ENCODE assay signal across 11 mouse cellular contexts in the genomic region with DNA sequence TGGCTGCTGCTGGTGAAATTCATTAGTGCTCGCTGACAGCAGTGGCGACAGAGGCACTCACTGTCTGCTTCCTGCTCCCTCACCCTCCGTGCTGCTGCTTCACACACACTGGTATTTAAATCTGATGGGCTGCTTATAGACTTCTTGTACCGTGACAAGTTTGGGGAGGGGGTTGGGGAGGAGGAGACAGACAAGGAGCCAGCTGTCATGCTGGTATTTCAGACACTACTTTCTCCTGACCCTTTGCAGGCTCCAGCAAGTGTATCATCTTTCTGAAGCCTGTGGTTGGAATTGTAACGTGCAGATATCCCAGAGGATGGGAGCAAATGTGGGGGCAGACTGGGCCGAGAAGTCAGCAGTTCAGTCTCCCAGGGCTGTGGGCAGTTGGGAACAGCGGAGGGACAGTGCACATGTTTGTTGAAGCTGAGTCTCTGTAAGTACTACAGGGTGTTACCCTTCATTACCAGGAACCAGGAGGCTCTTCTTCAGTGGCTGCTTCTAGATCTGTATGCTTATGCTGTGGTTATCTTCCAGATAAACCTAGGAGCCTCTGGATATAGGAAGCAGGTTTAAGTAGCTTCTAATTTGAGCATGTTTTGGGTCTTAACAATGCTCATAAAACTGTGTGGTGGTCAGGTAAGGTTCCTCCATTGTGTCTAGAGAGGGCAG. TPM values are rescaled to one million over a fixed set of nuclear protein-coding genes. Genes with fewer than 3 reads are reported as not detected.
DNase-seq lines count a peak whose midpoint lies in the region; ATAC-seq and TF ChIP-seq lines count a peak whose summit lies in the region.
"Had no signal": no experiment of that assay in that cellular context is flagged by ENCODE, and none has a peak within 500 bp of the region (broad histone marks: within the 10 kb centered on the region; RNA-seq: fewer than 3 reads in every experiment).

No protein-coding gene starts in this region.

- peaks cover 2% of the 10 kb centered on the region; the same call in 1 of the 2 replicates for H3K4me1 ChIP-seq in forebrain, postnatal 0 days (ENCODE audit: insufficient read depth)
- no peaks in the 10 kb centered on the region for H3K4me1 ChIP-seq in forebrain, embryonic 11.5 days (replicated peaks; ENCODE audit: control insufficient read depth, insufficient read depth, low read length)
- H3K4me1 ChIP-seq in kidney, embryonic 15.5 days, result peaks cover 40% of the 10 kb centered on the region
- H3K4me1 ChIP-seq in limb, embryonic 11.5 days (ENCODE audit: control insufficient read depth, insufficient read depth, low read length), result peaks cover 50% of the 10 kb centered on the region
- H3K4me1 ChIP-seq: lung, embryonic 15.5 days had no signal

- H3K27ac ChIP-seq in forebrain, postnatal 0 days (ENCODE audit: low read depth, low read length), result no peak overlapping the region
- H3K27ac ChIP-seq in forebrain, embryonic 11.5 days (ENCODE audit: low read depth, low read length), result no peak overlapping the region
- H3K27ac ChIP-seq in kidney, embryonic 15.5 days, result no peak overlapping the region
- H3K27ac ChIP-seq in limb, embryonic 11.5 days (replicated peaks; ENCODE audit: low read depth, low read length), result peak overlapping the region; percentile 5; the same call in 1 of the 2 replicates
- H3K27ac ChIP-seq: lung, embryonic 15.5 days had no signal

- H3K36me3 ChIP-seq in forebrain, postnatal 0 days (ENCODE audit: insufficient read depth), result peaks cover 23% of the 10 kb centered on the region; the same call in 1 of the 2 replicates
- no peaks in the 10 kb centered on the region for H3K36me3 ChIP-seq in forebrain, embryonic 11.5 days (ENCODE audit: control insufficient read depth, insufficient read depth, low read length)
- H3K36me3 ChIP-seq in kidney, embryonic 15.5 days, result peaks cover 46% of the 10 kb centered on the region
- H3K36me3 ChIP-seq in limb, embryonic 11.5 days (ENCODE audit: control insufficient read depth, insufficient read depth, low read length), result peaks cover 3% of the 10 kb centered on the region; the same call in 1 of the 2 replicates

- H3K4me3 ChIP-seq in forebrain, postnatal 0 days (ENCODE audit: low read depth, low read length), result no peak overlapping the region
- no peak overlapping the region for H3K4me3 ChIP-seq in forebrain, embryonic 11.5 days (ENCODE audit: low read depth, low read length)
- no peak overlapping the region for H3K4me3 ChIP-seq in kidney, embryonic 15.5 days (replicated peaks)
- no peak overlapping the region for H3K4me3 ChIP-seq in limb, embryonic 11.5 days (ENCODE audit: low read depth, low read length)
- H3K4me3 ChIP-seq: lung, embryonic 15.5 days had no signal

- no peaks in the 10 kb centered on the region for H3K9me3 ChIP-seq in forebrain, postnatal 0 days (ENCODE audit: low read length)
- no peaks in the 10 kb centered on the region for H3K9me3 ChIP-seq in forebrain, embryonic 11.5 days (ENCODE audit: control insufficient read depth, low read length)
- no peaks in the 10 kb centered on the region for H3K9me3 ChIP-seq in kidney, embryonic 15.5 days (replicated peaks)
- no peaks in the 10 kb centered on the region for H3K9me3 ChIP-seq in limb, embryonic 11.5 days (ENCODE audit: control insufficient read depth, low read length)
- H3K9me3 ChIP-seq: lung, embryonic 15.5 days had no signal

- H3K27me3 ChIP-seq in forebrain, postnatal 0 days (ENCODE audit: insufficient read depth, low read length), result no peaks in the 10 kb centered on the region
- no peaks in the 10 kb centered on the region for H3K27me3 ChIP-seq in forebrain, embryonic 11.5 days (ENCODE audit: control insufficient read depth, insufficient read depth, low read length)
- no peaks in the 10 kb centered on the region for H3K27me3 ChIP-seq in kidney, embryonic 15.5 days
- H3K27me3 ChIP-seq in limb, embryonic 11.5 days (ENCODE audit: control insufficient read depth, insufficient read depth, low read length), result no peaks in the 10 kb centered on the region
- H3K27me3 ChIP-seq: lung, embryonic 15.5 days had no signal

- no peak overlapping the region for H3K9ac ChIP-seq in forebrain, postnatal 0 days
- no peak overlapping the region for H3K9ac ChIP-seq in forebrain, embryonic 11.5 days (ENCODE audit: low read length)
- no peak overlapping the region for H3K9ac ChIP-seq in kidney, embryonic 15.5 days
- no peak overlapping the region for H3K9ac ChIP-seq in limb, embryonic 11.5 days (ENCODE audit: low read length)
- H3K9ac ChIP-seq: lung, embryonic 15.5 days had no signal

- no peak overlapping the region for H3K4me2 ChIP-seq in forebrain, postnatal 0 days (ENCODE audit: low read depth)
- H3K4me2 ChIP-seq in forebrain, embryonic 11.5 days (ENCODE audit: low read depth, low read length, severe bottlenecking), result no peak overlapping the region
- H3K4me2 ChIP-seq in kidney, embryonic 15.5 days, result no peak overlapping the region
- no peak overlapping the region for H3K4me2 ChIP-seq in limb, embryonic 11.5 days (ENCODE audit: low read depth, severe bottlenecking)
- H3K4me2 ChIP-seq: lung, embryonic 15.5 days had no signal

- no peak for TF ChIP-seq CTCF in forebrain, postnatal 0 days (IDR thresholded peaks at IDR 0.05; ENCODE audit: low read depth)

- WGBS in forebrain, postnatal 0 days, result 74% methylated on average over 7 of the region's 7 CpGs
- WGBS in forebrain, embryonic 11.5 days, result 79% methylated on average over 7 of the region's 7 CpGs
- 34% methylated on average over 7 of the region's 7 CpGs for WGBS in kidney, embryonic 15.5 days
- 40% methylated on average over 7 of the region's 7 CpGs for WGBS in limb, embryonic 11.5 days

- DNase-seq in forebrain, postnatal 0 days, result no peak
- DNase-seq in forebrain, embryonic 11.5 days (ENCODE audit: low spot score), result no peak
- no peak for DNase-seq in kidney, postnatal 36 days
- peak; percentile 51 for DNase-seq in brain, adult 2 months (ENCODE audit: low read depth, low spot score)
- DNase-seq in limb, embryonic 11.5 days (ENCODE audit: low spot score), result peak; percentile 48
- DNase-seq in spleen, adult 12 weeks (ENCODE audit: low spot score), result no peak
- DNase-seq: cerebellum, adult 11 months; retina, postnatal 1 day had no signal

- ATAC-seq in forebrain, postnatal 0 days, result peak; percentile 67
- ATAC-seq in forebrain, embryonic 11.5 days (replicated peaks; ENCODE audit: low FRiP score), result no peak
- peak; percentile 44 for ATAC-seq in kidney, embryonic 15.5 days (replicated peaks; ENCODE audit: low FRiP score)
- ATAC-seq in limb, embryonic 11.5 days (ENCODE audit: insufficient number of reproducible peaks, low FRiP score, low TSS enrichment, low read depth), result peak; percentile 19; the same call in 1 of the 2 replicates
- ATAC-seq in inflammation-experienced regulatory T-cells, adult 6 months, result no peak

RNA-seq across cellular contexts. Expression of a gene that starts 59.3 kb away (rescaled TPM):
- 269 and 276 TPM in 2 replicates for total RNA-seq in forebrain, postnatal 0 days (2014; rRNA removed)
- 379 and 380 TPM in 2 replicates for polyA plus RNA-seq in forebrain, postnatal 0 days (2015; fragmentation: Nextera tagmentation; extraction: Ambion mirVana)
- 146 TPM in 2 replicates for polyA plus RNA-seq in forebrain, embryonic 11.5 days (2014; fragmentation: Nextera tagmentation; extraction: Ambion mirVana)
- 146 and 149 TPM in 2 replicates for polyA plus RNA-seq in kidney, embryonic 15.5 days (2015; fragmentation: Nextera tagmentation; extraction: Ambion mirVana)
- 140 and 151 TPM in 2 replicates for polyA plus RNA-seq in limb, embryonic 11.5 days (2014; fragmentation: Nextera tagmentation; extraction: Ambion mirVana)
- polyA plus RNA-seq in inflammation-experienced regulatory T-cells, adult 6 months (2017; shearing (Covaris generic)), result 10 to 100 TPM; 37.3 to 65.3 (median 61.9) TPM

Comparison
In these comparisons a context has a peak if more than half of its experiments do, and no peak if none do; other contexts are left out.
1. ATAC-seq: peak in forebrain, postnatal 0 days (single experiment), kidney, embryonic 15.5 days (single experiment) and limb, embryonic 11.5 days (single experiment); none in forebrain, embryonic 11.5 days (single experiment) and inflammation-experienced regulatory T-cells, adult 6 months (single experiment).
2. DNase-seq: peak in brain, adult 2 months (single experiment) and limb, embryonic 11.5 days (single experiment); none in forebrain, postnatal 0 days (single experiment), forebrain, embryonic 11.5 days (single experiment), kidney, postnatal 36 days (0 of 2) and spleen, adult 12 weeks (single experiment).